Mouse (Mus musculus): Measurements from ENCODE around the gene Lrch1.

Lrch1 gene

GRCm38 (mm10) chr14:74852965-74853758, 94.5 kb downstream of the Lrch1 start:
- DNase-seq (ENCODE audit: low read depth, low spot score): no peak

DNA sequence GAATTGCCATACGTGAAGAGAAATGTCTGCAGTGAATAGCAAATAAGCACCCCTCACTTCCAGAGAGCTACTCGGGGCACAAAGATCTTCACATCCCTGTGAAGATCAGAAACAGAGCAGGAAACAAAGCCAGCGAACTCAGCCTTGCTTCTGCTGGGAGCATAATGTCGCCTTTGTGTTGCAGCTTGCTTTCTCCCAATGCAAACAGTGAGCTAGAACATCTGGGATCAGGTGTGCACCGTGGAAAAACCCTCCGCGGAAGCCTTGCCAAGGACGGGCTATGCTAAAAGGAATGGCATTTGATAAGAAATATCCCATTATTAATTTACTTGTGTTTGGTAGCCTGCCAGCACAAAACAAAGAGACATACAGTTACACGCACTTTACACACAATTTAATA, 95.8 kb downstream of the Lrch1 start:
- DNase-seq (ENCODE audit: low read depth, low spot score): no peak

- DNase-seq (ENCODE audit: low read depth, low spot score): no peak
Measured at GRCm38 (mm10) chr14:74849020-74849419, 98.7 kb downstream of the Lrch1 start.

- no peak for DNase-seq (ENCODE audit: low read depth, low spot score)
Measured at GRCm38 (mm10) chr14:74848224-74848623, 99.5 kb downstream of the Lrch1 start.

- DNase-seq (ENCODE audit: low read depth, low spot score): no peak
Measured at GRCm38 (mm10) chr14:74847311-74848133, 100.2 kb downstream of the Lrch1 start.

GRCm38 (mm10) chr14:74846668-74847067, 101.0 kb downstream of the Lrch1 start:
- DNase-seq (ENCODE audit: low read depth, low spot score): no peak

DNA sequence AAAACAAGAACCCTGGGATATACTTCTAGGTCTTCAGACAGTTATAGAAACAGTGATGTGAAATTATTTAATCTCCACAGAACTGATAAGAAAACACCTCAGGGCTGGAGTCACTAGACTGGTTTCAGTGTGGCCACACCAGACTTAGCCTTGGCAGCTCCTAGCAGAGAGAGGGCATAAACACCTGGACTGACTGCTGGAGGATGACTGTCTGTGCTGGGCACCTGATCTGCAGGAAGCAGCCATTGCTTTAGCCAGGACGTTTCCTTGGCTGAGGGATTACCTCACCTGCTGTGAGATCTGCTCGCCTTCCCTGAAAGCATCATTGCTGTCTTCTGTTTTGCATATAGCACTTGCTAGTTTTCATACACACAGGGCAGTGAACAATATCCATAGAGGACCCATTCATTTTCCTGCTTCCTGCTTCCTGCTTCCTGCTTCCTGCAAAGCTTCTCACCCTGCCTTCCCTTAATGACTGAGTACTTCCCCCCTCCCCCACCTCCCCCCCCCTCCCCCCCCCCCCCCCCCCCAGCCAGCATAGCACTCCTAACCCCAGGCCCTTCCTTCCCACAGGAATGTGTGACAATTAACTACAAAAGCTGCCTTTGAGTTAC, 101.9 kb downstream of the Lrch1 start:
- DNase-seq (ENCODE audit: low read depth, low spot score): no peak

DNA sequence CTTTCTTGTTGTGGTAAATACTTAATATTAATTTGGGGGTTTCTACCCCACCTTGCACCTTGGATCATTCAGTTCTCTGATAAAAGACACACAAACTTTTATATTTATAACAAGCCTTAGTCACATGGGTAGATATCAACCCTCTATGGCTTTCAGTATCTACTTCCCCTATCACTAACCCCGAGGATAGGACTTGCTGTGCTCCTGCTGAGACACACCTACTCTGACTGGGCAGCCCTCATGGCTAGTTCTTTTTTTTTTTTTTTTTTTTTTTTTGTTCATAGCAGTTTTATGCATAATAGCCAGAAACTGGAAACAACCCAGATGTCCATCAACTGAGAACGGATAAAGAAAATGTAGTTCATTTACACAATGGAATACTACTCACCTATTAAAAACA, 106.0 kb downstream of the Lrch1 start:
- DNase-seq (ENCODE audit: low read depth, low spot score): no peak

GRCm38 (mm10) chr14:74841297-74841696, 106.4 kb downstream of the Lrch1 start:
- DNase-seq (ENCODE audit: low read depth, low spot score): no peak

DNA sequence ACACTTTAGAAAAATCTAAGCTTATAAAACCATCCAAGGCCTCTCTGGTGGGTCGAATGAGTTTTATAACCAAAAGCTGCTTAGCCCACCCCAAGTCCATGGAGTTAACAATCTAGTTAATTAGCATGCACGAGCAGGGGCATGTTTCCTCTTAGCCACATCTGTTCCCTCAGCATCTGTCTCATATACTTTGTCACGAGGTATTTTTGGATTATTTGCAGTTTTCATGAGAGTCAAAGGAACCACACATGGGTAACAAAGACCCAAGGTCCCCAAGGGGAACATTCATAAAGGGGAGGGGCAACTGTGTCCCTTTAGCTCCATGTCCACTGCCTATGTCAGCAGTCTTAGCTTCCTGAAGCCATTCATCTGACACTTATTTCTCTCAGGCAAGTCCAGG, 106.9 kb downstream of the Lrch1 start:
- DNase-seq (ENCODE audit: low read depth, low spot score): no peak

DNA sequence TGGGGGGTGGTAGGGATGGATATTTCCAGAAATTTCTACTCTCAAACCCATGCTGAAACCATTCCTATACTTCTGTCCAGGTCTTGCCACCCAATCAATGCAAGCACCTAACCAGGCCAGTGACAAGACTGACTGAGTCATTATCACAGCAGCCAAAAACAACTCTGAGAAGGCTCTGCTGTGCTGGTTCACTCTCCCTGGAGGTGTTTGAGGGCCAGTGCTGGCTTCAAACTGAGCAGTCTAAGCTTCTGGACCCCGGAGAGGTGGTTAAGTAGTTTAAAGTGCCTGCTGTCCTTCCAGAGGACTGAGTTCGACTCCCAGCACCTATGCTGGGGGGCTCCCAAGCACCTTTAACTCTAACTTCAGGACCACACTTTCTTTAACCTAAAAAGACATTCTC, 107.3 kb downstream of the Lrch1 start:
- no peak for DNase-seq (ENCODE audit: low read depth, low spot score)

DNA sequence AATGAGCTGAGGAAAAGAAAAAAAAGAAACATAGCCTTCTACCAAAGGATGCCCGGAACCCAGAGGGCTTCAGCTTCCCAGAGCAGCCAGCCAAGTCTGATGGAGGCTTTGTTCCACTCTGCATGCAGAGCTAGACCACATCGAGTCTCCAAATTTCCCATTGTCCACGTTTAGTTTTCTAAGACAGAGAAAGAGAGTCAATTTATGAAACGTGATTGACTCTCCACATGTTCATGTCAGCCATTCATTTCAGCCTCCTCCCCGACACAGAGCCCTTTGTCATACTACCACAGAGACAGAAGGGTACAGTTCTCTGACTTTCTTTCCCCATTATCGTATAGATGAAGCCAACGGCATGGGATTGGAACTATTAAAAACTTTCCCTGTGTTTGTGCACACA, 108.9 kb downstream of the Lrch1 start:
- DNase-seq (ENCODE audit: low read depth, low spot score): no peak

- no peak for DNase-seq (ENCODE audit: low read depth, low spot score)
Measured at GRCm38 (mm10) chr14:74835010-74835409, 112.7 kb downstream of the Lrch1 start.

DNA sequence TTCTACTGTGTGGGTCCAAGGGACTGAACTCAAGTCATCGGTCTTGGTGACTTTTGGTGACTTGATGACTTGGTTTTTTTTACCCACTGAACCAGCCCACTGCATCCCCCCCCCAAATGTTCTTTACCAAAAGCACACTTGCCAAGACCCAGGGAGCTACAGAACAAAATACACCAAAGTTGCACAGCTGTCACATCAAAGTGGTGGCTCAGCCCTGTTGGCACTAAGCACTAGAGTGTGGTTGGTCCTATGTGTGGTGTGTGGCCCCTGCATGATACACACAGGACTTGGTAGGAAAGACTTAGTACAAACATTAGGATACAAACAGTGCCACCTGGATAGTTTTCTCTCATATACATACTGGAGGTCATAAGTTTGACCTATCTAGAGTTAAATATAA, 113.5 kb downstream of the Lrch1 start:
- no peak for DNase-seq (ENCODE audit: low read depth, low spot score)

- no peak for DNase-seq (ENCODE audit: low read depth, low spot score)
Measured at GRCm38 (mm10) chr14:74831653-74832052, 116.0 kb downstream of the Lrch1 start.

- no peak for DNase-seq (ENCODE audit: low read depth, low spot score)
Measured at GRCm38 (mm10) chr14:74831050-74831449, 116.6 kb downstream of the Lrch1 start.

DNA sequence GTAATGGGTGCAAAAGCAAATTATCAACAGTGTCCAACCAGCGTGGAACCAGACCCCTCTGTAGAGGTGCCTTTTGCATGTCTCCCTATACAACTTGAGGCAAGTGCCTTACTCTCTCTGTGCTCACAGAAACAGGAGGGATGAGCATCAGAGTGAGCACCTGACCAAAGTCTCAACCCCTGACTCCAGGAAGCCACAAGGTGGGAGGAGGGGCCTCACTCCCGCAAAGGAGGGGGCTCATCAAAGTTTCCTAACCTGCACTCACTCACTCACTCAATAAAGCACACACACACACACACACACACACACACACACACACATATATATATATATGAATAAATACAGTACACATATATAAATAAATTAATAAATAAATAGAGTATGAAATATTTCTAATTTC, 117.1 kb downstream of the Lrch1 start:
- no peak for DNase-seq (ENCODE audit: low read depth, low spot score)

DNA sequence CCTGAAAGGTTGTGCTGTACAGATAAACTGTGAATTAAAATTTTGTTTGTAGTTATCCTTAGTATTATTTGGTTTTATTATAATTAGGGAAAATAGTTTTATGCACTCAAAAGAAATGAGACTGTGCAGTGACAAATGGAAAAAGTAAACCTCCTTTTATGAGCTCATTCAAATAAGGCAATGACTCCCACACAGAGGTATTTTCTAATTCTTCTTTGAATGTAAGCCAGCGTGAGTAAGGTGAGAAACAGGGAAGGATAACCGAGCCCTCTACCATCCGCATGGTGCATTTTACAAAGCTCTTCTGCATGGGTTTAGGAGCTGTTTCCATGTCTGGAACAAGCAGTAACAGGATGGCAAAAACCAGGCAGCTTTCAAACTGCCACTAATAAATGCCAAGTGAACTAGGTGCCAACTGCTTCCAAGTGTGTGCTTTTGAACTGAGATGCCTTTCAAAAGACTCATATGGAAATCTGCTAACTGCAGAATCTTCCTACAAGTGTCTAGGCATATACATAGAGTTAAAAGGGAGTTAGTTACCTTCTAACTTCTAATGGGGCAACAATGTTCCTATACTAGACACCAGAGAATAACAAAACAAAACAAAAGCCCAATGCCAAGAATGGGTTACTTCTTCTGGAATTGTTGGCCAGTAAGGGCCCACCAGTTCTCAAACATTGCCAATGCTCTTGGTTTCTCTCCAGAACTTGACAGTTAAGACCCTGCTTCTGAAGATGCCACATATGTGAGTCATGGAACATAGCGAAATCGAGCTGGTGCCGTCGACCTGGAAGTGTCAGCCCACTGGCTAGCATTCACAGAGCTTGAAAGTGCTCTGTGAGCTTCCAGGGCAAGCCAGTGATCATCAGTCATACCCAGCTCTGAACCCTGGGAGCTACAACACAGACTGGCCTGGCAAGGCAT, 124.7 kb downstream of the Lrch1 start:
- DNase-seq (ENCODE audit: low read depth, low spot score): no peak

- DNase-seq (ENCODE audit: low read depth, low spot score): no peak
Measured at GRCm38 (mm10) chr14:74822048-74822447, 125.6 kb downstream of the Lrch1 start.

DNA sequence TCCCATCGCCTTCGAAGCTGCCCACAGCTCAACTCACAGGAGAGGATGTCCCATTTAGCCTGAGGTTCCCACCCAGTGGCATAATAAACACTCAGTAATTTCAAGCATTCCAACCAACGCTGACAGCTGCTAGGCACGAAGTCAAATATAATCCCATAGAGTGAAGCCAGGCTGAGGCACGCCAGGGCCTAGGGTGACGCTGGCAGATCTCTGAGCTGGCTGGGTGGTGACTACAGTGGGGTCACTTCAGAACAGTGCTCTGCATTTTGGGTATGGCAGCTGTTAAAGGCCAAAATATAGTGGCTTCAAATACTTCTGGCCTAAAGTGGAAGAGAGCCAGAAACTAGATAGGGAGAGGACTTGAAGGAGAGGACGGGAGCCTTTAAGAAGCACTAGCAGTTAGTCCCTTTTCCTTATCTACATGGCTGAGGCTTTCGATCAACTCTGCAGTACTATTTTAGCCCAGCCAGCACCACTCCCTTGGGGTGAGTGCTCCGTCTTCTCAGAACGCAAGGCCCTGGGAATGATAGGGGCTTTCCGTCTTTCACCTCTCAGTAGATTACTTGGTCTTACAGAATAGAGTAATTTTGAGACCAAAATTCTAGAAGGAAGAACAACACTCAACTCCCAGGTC, 127.4 kb downstream of the Lrch1 start:
- no peak for DNase-seq (ENCODE audit: low read depth, low spot score)

DNA sequence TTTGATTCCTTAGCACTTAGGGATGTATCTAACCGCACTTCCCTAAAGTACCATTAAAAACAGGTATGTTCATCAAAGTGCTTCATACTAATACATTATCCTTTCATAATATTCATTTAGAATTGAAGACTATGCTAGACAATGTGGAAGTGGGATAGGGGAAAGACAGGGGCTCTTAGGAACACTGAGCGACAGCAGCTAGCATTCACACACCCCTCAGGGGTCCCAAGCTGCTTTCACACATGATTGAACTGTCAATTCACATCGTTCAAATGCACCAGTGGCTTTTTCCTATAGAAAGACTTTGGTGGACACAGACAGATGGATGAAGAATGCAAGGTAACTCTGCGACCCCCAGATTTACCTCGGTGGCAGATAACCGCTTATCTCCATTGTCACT, 131.0 kb downstream of the Lrch1 start:
- no peak for DNase-seq (ENCODE audit: low read depth, low spot score)
